Mouse (Mus musculus) CH12.LX (cell line): ENCODE measurements around the gene Pitpnm3. TPM values are rescaled to one million over a fixed set of nuclear protein-coding genes. Genes with fewer than 3 reads are reported as not detected.

Experiments used
- DNase-seq: peaks from one replicate; pipeline ENCODE4 v3.0.0-alpha.2; 2013; ENCODE audit errors: extremely low read depth
- H3K27ac ChIP-seq: 2 replicates; pipeline ENCODE4 v1.5.1; 2012; ENCODE audit warnings: low read depth, mild to moderate bottlenecking, control low read depth, moderate library complexity; ENCODE audit not compliant: insufficient read depth
- H3K27me3 ChIP-seq: replicated peaks from 2 replicates; pipeline ENCODE3; 2012; ENCODE audit warnings: inconsistent platforms
- H3K36me3 ChIP-seq, 2 experiments: replicated peaks in 1 of 2; 2 replicates each; pipeline versions ENCODE3 to v1.6.1; 2012; ENCODE audit warnings: inconsistent platforms in 1 of 2, low read length in 1 of 2, mild to moderate bottlenecking in 1 of 2, mixed read lengths in 1 of 2, moderate library complexity in 1 of 2; ENCODE audit not compliant: control insufficient read depth in 1 of 2, insufficient read depth in 1 of 2
- H3K4me1 ChIP-seq, 2 experiments: 2 replicates each; pipeline ENCODE4 v1.6.1; 2012; ENCODE audit warnings: inconsistent platforms in 1 of 2, moderate library complexity in 1 of 2; ENCODE audit not compliant: insufficient read depth in 2 of 2, control insufficient read depth in 1 of 2
- H3K4me2 ChIP-seq: 2 replicates; pipeline ENCODE4 v1.6.1; 2012; ENCODE audit warnings: low read depth, mild to moderate bottlenecking, control low read depth; ENCODE audit not compliant: poor library complexity, insufficient read depth, severe bottlenecking
- H3K4me3 ChIP-seq, 3 experiments: fragments of 150-350 bp in 1 of 3; sonication (generic) in 1 of 3; replicated peaks in 1 of 3; 2 replicates each; pipeline versions ENCODE3 to v1.5.1; 2011 to 2012; ENCODE audit warnings: low read depth in 2 of 3, low read length in 2 of 3, mild to moderate bottlenecking in 2 of 3, moderate library complexity in 2 of 3, control low read depth in 1 of 3, improper control_type of control experiment in 1 of 3, inconsistent platforms in 1 of 3, mixed read lengths in 1 of 3; ENCODE audit not compliant: poor library complexity in 1 of 3
- H3K79me2 ChIP-seq: replicated peaks from 2 replicates; pipeline ENCODE4 v1.6.1; 2012; ENCODE audit warnings: mild to moderate bottlenecking, moderate library complexity; ENCODE audit not compliant: control insufficient read depth, poor library complexity, insufficient read depth, severe bottlenecking; ENCODE audit errors: extremely low read depth
- H3K9ac ChIP-seq: 2 replicates; pipeline ENCODE4 v1.6.1; 2012; ENCODE audit warnings: low read depth, mild to moderate bottlenecking, control low read depth, moderate library complexity; ENCODE audit not compliant: insufficient read depth
- H3K9me3 ChIP-seq: replicated peaks from 2 replicates; pipeline ENCODE3; 2012; ENCODE audit warnings: low read length, inconsistent platforms, mixed read lengths
- CTCF ChIP-seq, 2 experiments: IDR thresholded peaks in 1 of 2; conservative IDR thresholded peaks in 1 of 2; 2 replicates each; pipeline ENCODE4 v1.5.1; 2011 to 2012; ENCODE audit warnings: low read depth in 2 of 2, low read length in 2 of 2, improper control_type of control experiment in 1 of 2, inconsistent platforms in 1 of 2, mild to moderate bottlenecking in 1 of 2, moderate library complexity in 1 of 2
- E2F4 ChIP-seq: IDR thresholded peaks from 2 replicates; pipeline ENCODE4 v1.6.1; 2011; ENCODE audit warnings: low read depth, low read length, improper control_type of control experiment; ENCODE audit not compliant: insufficient replicate concordance
- GABPA ChIP-seq: IDR thresholded peaks from 2 replicates; pipeline ENCODE4 v1.6.1; 2012; ENCODE audit warnings: low read depth, low read length, improper control_type of control experiment, inconsistent platforms; ENCODE audit not compliant: insufficient replicate concordance
- JUN ChIP-seq: IDR thresholded peaks from 2 replicates; pipeline ENCODE4 v1.6.1; 2011; ENCODE audit warnings: low read depth, mild to moderate bottlenecking, low read length, improper control_type of control experiment, moderate library complexity; ENCODE audit not compliant: insufficient read depth
- JUND ChIP-seq: conservative IDR thresholded peaks from 2 replicates; pipeline ENCODE4 v1.6.1; 2011; ENCODE audit warnings: low read depth, low read length, improper control_type of control experiment
- KAT2A ChIP-seq: IDR thresholded peaks from 2 replicates; pipeline ENCODE4 v1.6.1; 2012; ENCODE audit warnings: low read length, improper control_type of control experiment, inconsistent platforms; ENCODE audit not compliant: insufficient replicate concordance
- MAFK ChIP-seq: IDR thresholded peaks from 2 replicates; pipeline ENCODE4 v1.6.1; 2011; ENCODE audit warnings: low read length, improper control_type of control experiment; ENCODE audit not compliant: insufficient replicate concordance
- MAZ ChIP-seq: IDR thresholded peaks from 2 replicates; pipeline ENCODE4 v1.6.1; 2012; ENCODE audit warnings: low read depth, mild to moderate bottlenecking, inconsistent platforms, low read length, improper control_type of control experiment, moderate library complexity
- NRF1 ChIP-seq: IDR thresholded peaks from 2 replicates; pipeline ENCODE4 v1.6.1; 2014; ENCODE audit warnings: low read depth, mild to moderate bottlenecking, inconsistent platforms, low read length, improper control_type of control experiment, moderate library complexity
- PAX5 ChIP-seq: IDR thresholded peaks from 2 replicates; pipeline ENCODE4 v1.6.1; 2012; ENCODE audit warnings: low read length, inconsistent platforms, mixed read lengths
- RAD21 ChIP-seq: IDR thresholded peaks from 2 replicates; pipeline ENCODE4 v1.6.1; 2011; ENCODE audit warnings: low read depth, mild to moderate bottlenecking, low read length, improper control_type of control experiment, moderate library complexity
- SIN3A ChIP-seq: IDR thresholded peaks from 2 replicates; pipeline ENCODE4 v1.6.1; 2012; ENCODE audit warnings: low read length, improper control_type of control experiment, inconsistent platforms
- TCF12 ChIP-seq: IDR thresholded peaks from 2 replicates; pipeline ENCODE4 v1.6.1; 2014; ENCODE audit warnings: low read depth, mild to moderate bottlenecking, inconsistent platforms, low read length, improper control_type of control experiment
- UBTF ChIP-seq: IDR thresholded peaks from 2 replicates; pipeline ENCODE4 v1.6.1; 2012; ENCODE audit warnings: low read depth, mild to moderate bottlenecking, inconsistent platforms, low read length, improper control_type of control experiment, moderate library complexity
- USF1 ChIP-seq: IDR thresholded peaks from 2 replicates; pipeline ENCODE4 v1.6.1; 2014; ENCODE audit warnings: low read depth, mild to moderate bottlenecking, inconsistent platforms, low read length, improper control_type of control experiment
- USF2 ChIP-seq: conservative IDR thresholded peaks from 2 replicates; pipeline ENCODE4 v1.6.1; 2011; ENCODE audit warnings: low read depth, low read length, improper control_type of control experiment
- ZC3H11A ChIP-seq: IDR thresholded peaks from 2 replicates; pipeline ENCODE4 v1.6.1; 2012; ENCODE audit warnings: low read depth, mild to moderate bottlenecking, inconsistent platforms, low read length, improper control_type of control experiment
- ZMIZ1 ChIP-seq: IDR thresholded peaks from 2 replicates; pipeline ENCODE4 v1.6.1; 2012; ENCODE audit warnings: low read depth, mild to moderate bottlenecking, inconsistent platforms, low read length, improper control_type of control experiment
- ZNF384 ChIP-seq: IDR thresholded peaks from 2 replicates; pipeline ENCODE4 v1.6.1; 2012; ENCODE audit warnings: low read depth, low read length, improper control_type of control experiment, inconsistent platforms
- dilution Hi-C: fragments of 300-500 bp; cut with MboI; formaldehyde crosslinking; loops from 2 replicates; pipeline ENCODE4 v1.14.3; 2020; ENCODE audit warnings: low sequenced_read_pairs; ENCODE audit not compliant: extremely low pct_unique_long_range_greater_than_20kb, extremely low pct_ligation_motif_present
- in situ Hi-C: fragments of 300-500 bp; cut with MboI; formaldehyde crosslinking; loops from 3 replicates; pipeline ENCODE4 v1.14.3; 2019; ENCODE audit warnings: low sequenced_read_pairs, low pct_ligation_motif_present, low pct_unique_long_range_greater_than_20kb, mixed read lengths
- polyA plus RNA-seq: library from polyadenylated mRNA; unstranded; fragments of >175 nt; gene quantifications from 2 replicates; pipeline ENCODE4 v1.2.1, GENCODE M21; 2012; ENCODE audit warnings: low read depth; ENCODE audit not compliant: insufficient read length
- total RNA-seq, 2 experiments: library from RNA; depleted of rRNA; stranded (reverse); fragments of 300-350 nt in 1 of 2; fragments of >200 nt in 1 of 2; gene quantifications; 2 replicates each; pipeline ENCODE4 v1.2.3; 2012 to 2014

Gene Pitpnm3
- total and polyA plus RNA-seq, 3 experiments = 0.08 to 0.59 (median 0.31) TPM

DNA sequence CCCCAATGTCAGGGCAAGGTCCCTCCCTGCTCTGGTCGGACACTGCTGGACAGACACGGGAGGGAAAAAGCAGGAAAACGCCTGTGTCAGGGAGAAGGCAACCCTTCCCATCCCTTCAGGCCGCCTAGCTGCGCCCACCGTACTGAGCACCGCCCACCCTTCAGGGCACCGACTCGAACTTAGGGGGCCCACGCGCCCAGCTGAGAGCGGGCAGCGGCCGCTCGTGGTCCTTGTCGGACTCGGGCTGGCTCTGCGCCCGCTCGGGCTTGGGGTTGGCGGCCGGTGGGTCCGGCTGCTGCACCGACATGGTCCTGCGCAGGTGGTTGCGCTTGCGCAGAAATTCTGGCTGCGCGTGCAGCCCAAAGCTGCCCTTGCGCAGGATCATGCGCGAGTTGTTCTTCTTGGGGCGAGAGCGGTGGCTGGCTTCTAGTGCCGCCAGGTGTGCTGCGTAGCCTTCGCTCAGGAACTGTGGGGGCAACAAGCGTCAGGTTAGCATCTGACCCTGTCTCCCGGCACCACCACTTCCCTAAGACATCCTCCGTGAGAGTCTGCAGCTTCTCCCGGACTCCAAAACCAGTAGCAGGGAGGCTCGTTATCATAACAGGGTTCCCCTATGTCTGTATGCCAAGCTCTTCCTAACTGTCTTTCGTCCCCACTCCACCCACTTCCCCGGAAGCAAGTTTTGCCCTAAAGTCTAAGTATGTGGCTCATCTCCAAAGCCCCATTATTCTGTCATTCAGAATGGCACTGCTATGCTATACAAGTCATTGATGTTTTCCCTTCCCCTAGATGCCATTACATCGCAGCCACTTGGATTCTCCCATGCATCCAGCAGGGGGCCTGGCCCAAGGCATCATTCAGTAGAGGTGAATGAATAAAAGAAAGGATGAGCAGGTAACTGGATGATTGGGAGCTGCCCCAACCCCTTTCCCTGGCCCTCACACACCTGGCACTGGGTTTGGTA, 84.4 kb downstream of the Pitpnm3 start:
- H3K36me3 ChIP-seq = peaks cover 2 to 29% of the 10 kb centered on the region in 2 experiments
- in situ Hi-C loops = no loop called here
- no peak overlapping the region for H3K27ac ChIP-seq
- peaks cover 12% of the 10 kb centered on the region for H3K27me3 ChIP-seq
- no peak for TF ChIP-seq TCF12
- no peak for TF ChIP-seq ZNF384
- TF ChIP-seq MAFK = no peak
- TF ChIP-seq JUND = no peak
- no peak for TF ChIP-seq ZC3H11A
- TF ChIP-seq GABPA = no peak
- no peak for TF ChIP-seq ZMIZ1
- no peak for TF ChIP-seq E2F4
- no peak for TF ChIP-seq NRF1
- TF ChIP-seq UBTF = no peak
- no peak for TF ChIP-seq USF1
- TF ChIP-seq USF2 = no peak
- no peak for TF ChIP-seq MAZ
- TF ChIP-seq PAX5 = no peak
- no peak for TF ChIP-seq SIN3A
- TF ChIP-seq, all 38 proteins: peak for 0
- dilution Hi-C loops = no loop called here
- Histone ChIP-seq H3K4me2 (no peak overlapping the region), H3K9ac (no peak overlapping the region), H3K9me3 (no peaks in the 10 kb centered on the region), H3K79me2 (no peaks in the 10 kb centered on the region), H3K4me3 (no peak overlapping the region), H3K4me1 (peaks cover 2 to 24% of the 10 kb centered on the region in 2 experiments; a peak in 2 of 4 replicates)
- no peak for DNase-seq

DNA sequence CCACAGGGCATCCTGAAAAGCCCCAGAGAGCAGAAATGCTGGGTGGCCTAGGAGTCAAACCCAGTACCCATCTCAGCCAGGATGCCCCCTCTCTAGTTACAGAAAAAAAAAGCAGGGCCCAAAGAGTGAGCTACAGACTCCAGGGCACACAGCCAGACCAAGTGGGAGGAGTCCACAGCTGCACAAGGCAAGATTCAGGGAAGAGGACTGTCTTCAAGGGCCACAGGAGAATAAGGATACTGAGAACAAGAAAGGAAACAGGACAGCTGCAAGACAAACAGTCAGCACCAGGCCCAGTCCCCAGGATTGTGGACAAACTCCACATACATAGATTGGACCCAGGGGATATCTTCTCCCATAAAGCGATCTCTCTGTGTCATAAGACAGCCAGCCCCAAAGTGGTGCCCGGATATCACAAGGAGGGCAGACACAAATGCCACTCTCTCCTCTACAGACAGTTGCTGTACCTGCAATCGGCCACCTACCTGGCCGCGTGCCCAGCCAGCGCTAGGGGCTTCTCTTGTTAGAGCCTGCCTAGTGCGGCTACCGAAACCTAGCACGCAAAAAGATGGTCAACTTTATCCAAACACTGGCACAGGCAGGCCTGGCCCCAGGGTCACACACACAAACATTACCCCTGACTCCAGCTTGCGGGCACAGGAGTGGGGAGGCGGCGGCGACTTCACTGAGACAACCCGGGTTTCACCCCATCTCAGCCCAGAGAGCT, 85.2 kb downstream of the Pitpnm3 start:
- no peaks in the 10 kb centered on the region for H3K9me3 ChIP-seq
- peaks cover 6 to 37% of the 10 kb centered on the region in 2 experiments for H3K36me3 ChIP-seq
- H3K4me1 ChIP-seq = peaks cover 2 to 33% of the 10 kb centered on the region in 2 experiments; a peak in 2 of 4 replicates
- H3K79me2 ChIP-seq = no peaks in the 10 kb centered on the region
- in situ Hi-C loops = no loop called here
- no peak for DNase-seq
- no peak overlapping the region for H3K4me3 ChIP-seq
- H3K9ac ChIP-seq = no peak overlapping the region
- H3K27ac ChIP-seq = no peak overlapping the region
- peaks cover 12% of the 10 kb centered on the region for H3K27me3 ChIP-seq
- no peak overlapping the region for H3K4me2 ChIP-seq
- TF ChIP-seq RAD21 (no peak), MAZ (no peak), CTCF (conservative IDR thresholded peaks at IDR 0.05 in 1 of 2, IDR thresholded peaks at IDR 0.05 in 1 of 2; ENCODE audit: low read depth in 2 of 2, low read length in 2 of 2) (no peak), ZMIZ1 (no peak), KAT2A (no peak), JUN (no peak), GABPA (no peak)
- dilution Hi-C loops = no loop called here
